Mouse (Mus musculus) heart, postnatal 10 days (tissue): ENCODE results near the gene BC052040. TPM values are rescaled to one million over a fixed set of nuclear protein-coding genes. Genes with fewer than 3 reads are reported as not detected.

Experiments
- DNase-seq, 2 experiments: peaks; one replicate each; pipeline ENCODE4 v3.0.0; 2021
- intact Hi-C: fragments of 180-260 bp; cut with DNase I; formaldehyde crosslinking; loops from one replicate; pipeline ENCODE4 v1.15.1; 2025
- total RNA-seq, 2 experiments: library from RNA; stranded (reverse); gene quantifications; 2 replicates each; pipeline ENCODE4 v1.2.3; 2021

The BC052040 gene
- total RNA-seq, 2 experiments from 2014 or later: 3.2 to 3.6 TPM

DNA sequence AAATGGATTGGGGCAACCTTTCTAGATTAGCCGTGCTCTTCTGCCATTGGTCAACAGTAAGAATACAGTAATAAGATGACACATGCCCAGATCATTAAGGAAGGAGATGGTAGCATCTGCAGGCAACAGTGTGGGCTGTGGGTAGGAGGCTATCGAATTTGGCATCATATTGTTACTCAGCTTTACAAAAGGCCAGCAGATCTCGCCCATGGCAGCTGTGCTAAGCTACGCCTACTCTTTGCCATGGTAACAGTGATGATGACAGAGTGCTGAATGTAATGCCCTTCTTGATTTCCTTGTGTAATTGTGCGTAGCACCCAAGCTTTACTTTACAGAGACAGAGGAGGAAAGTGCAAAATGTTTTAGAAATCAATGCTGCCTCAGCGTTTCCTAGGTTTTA, 106.8 kb downstream of the BC052040 start:
- no peak for DNase-seq
- intact Hi-C loops: no loop called here

DNA sequence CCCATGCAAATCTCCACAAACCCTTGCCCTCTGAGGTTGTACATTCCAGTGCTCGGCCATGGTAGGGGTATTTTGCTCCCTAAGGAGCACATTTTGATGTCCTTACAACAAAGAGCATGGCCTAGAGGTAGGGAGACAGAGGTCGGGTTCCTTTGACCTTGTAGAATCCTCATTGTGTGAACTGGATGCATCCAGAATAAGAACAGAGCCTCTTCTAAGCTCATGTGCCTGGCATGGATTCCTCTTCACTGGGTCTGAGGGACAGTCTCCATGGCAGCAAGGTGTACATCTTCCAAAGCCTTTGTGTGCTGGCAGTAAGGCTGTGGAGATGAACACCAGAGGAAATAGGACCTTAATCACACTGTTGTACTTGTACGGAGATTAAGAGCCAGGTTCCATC, 112.3 kb downstream of the BC052040 start:
- intact Hi-C loops: no loop called here
- DNase-seq: no peak

DNA sequence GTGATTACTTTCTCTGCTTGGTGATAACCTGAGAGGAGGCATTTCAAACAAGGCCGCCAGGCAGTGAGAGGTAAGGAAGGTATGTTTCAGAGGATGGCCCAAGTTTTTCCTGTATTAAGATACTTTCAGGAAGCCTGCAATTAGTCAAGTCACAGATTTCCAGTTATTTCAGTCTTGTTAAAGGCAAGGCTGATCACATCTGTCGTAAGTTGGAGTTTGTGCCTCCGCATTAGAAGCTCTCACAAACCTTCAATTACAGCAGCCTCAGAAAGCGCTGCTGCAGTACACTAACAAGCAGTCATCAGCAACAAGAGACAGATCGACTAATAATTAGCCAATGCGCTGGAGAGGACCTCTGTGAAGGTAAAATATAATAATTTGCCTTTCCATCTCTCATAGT, 112.9 kb downstream of the BC052040 start:
- intact Hi-C loops: no loop called here
- DNase-seq: no peak

DNA sequence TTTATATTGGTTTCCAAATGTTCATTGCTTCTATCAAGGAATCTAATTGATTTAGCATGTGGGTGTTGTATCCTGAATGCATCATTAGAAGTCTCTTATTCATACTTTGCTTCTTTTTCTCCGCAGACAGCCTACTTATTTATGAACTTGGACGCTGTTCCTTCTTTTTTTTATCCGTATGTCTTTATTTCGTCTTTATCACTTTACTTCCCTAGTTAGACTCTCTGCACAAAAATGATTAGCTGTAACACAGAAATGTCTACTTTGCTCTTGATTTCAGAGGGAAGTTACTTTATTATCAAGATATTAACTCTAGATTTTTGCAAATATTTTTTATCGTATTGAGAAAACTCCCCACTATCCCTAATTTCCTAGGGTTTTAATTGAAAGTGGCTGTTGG, 117.5 kb downstream of the BC052040 start:
- intact Hi-C loops: no loop called here
- DNase-seq: no peak

DNA sequence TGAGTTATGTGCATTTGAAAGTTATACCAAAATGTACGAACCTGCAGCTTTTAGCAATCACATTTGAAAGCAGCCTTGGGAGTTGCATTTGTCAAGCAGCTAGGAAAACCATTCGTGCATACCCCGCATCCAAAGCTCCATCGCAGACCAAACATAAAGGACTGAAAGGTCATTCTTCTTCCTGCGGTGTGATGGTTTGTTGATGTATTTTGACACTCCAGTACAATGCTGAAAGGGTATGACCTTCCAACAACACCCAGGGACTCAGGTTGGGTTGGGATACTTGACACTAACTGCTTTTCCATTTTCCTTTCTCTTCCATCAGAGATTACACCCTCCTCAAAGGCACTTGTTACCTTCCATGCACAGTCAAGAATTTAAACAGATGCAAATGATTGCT, 121.1 kb downstream of the BC052040 start:
- intact Hi-C loops: no loop called here
- DNase-seq: no peak

DNA sequence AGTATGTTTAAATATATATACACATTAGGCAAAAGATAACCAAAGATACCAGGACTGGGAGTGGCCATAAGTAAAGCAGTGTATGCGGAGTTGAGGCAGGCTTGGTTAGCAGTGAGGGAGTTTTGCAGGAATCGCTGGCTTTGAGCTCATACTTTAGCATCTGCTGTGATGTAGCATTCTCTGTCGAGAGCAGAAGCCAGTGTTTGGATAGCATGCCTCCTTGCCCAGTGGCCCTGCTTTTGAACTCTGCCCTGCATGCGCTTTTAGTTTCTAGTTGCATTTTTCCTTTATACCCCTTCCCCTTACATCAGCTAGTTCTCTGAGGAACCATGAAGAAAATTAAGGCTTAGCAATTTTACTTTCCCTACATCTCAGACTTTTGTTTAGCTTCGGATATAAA, 136.0 kb downstream of the BC052040 start:
- DNase-seq: no peak
- intact Hi-C loops: no loop called here

DNA sequence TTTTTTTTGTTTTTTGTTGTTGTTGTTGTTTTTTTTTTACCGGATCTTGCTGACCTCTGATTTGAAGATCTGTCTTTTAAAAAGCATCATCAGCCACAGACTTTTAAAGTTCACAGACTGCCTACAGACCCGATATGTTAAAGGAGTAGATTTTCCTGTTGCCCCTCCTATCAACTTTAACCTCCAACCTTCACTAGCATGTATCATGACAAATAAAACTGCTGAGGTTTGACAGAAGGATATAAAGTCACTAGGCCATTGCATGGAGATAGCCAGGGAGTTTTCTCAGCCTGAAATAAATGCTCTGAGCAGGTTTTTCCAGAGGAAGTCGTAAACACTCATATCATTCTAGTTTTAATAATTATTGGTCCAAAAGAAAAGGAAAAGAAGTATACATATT, 136.5 kb downstream of the BC052040 start:
- intact Hi-C loops: no loop called here
- DNase-seq: no peak

DNA sequence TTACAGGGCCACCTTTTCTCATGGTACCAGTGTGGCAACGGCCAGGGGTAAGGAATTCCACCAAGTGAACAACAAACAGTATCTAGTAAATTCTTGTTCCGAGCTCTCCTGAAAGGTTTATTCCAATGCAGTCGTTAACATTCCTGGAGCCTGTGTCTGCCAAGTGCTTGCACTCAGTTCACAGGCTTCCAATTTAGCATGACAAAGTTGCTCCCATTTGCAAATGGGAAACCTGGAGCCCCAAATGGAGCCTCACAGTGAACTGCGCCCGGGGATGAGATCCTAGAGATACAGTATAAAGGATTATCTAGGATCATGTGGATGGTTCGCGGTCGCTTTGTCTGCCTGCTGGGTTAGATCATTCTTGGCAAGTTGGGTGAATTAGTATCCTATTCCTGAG, 141.9 kb downstream of the BC052040 start:
- DNase-seq: peak; percentile 12 to 15
- intact Hi-C loops: no loop called here

DNA sequence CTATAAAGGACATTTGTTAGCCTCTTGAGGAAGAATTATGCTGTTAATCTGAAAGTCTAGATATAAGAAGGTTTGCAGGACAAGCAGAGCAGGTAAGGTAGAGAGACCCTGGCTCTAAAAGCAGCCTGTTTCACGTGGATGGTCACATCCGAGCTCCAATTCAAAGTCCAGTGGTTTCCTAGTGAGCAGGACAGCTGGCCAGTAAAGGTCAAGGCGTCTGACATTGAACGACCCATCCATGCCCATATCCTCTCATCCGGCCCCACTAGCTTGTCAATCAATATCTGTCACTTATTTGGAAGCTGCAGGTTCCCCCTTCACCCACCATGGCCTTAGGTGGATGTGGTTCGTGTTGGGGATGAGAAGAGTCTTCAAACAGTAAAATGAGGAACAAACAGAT, 142.7 kb downstream of the BC052040 start:
- no peak for DNase-seq
- intact Hi-C loops: no loop called here

DNA sequence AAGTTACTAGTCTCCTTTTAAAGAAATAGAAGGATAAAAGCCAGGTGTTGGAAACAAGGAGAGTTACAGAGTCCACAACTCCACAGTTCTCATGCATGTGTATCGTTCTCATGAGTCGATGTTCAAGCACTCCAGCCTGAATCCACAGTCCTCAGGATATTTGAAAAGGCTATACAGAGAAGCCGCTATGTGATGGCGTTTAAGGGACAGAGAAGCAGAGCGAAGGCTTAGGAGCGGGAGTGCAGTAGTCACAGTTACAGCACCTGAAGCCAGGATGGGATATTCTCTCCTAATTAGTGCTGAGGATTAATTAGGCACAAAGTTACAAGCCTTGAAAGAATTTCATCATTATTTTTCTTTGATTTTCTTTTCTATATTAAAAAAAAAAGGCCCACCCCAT, 143.2 kb downstream of the BC052040 start:
- DNase-seq: no peak
- intact Hi-C loops: no loop called here

DNA sequence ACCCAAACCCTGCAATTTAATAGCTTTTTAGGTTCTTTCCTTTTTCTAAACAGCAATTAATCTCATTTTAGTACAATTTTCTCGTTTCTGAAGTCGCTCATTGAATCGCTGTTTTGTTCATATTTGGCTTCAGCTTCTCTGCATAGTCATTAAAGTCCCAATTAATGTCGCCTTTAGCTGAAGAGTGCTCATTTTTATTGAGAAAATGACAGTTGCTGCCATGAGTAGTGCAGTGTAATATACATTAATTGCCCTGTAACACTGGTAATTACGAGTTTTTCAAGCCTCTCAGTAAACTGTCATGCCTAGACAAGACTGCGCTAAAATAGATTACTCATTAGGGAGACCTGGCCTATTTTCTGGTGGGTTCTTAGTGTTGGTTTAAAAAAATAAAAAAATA, 144.0 kb downstream of the BC052040 start:
- no peak for DNase-seq
- intact Hi-C loops: no loop called here

DNA sequence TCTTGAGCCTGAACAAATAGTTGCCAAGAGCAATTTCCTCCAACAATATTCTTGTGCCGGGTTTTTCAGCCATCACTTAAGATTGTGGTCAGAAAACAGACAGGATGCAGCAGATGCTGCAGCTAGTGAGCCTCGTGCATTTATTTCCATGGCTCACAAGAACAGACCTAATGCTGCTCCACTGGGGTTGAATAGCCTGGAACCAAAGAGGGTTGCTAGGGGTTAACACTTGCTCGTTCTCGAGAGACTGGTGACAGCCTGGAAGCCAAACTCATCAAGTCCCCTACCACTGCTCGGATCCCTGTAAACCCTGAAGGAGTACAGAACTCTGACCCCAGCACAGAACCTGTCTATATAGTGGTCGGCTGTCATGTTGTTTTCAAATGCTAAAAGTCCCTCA, 144.4 kb downstream of the BC052040 start:
- DNase-seq: no peak
- intact Hi-C loops: no loop called here

DNA sequence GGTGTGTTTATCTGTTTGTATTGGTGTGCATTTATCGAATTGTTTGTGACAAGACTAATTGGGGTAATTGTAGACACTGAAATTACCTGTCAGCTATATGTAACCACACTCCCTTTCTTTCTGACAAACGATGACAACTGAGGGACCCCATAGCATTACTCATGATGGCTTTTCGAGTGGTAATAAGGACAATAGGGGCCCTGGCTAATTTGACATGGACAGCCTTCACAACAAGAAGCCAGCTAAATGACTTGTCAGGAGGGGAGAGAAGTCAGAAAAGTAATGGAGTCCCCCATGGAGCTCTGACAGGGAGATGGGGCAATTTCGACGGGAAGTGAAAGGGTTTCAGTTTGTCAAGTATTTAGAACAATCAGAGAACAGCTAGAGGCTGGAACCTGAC, 145.3 kb downstream of the BC052040 start:
- intact Hi-C loops: no loop called here
- no peak for DNase-seq

DNA sequence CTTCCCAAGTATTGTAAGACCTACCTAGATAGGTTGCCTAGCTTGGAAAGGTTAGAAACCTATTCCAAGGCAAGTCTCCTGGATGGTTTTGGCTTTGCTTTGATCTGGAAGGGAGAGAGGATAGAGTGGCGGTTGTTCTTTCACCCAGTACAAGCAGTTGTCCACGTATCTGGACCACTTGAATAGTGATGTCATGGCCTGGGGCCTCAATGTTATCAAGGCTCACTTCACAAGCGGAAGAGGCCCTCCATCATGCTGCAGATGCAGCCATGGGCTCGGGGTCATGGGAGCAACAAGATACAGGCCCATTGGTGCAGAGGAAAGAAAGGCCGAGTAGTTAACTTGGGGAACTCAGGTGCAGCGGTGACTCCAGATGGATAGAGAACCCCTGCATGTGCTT, 147.1 kb downstream of the BC052040 start:
- DNase-seq: no peak
- intact Hi-C loops: no loop called here

DNA sequence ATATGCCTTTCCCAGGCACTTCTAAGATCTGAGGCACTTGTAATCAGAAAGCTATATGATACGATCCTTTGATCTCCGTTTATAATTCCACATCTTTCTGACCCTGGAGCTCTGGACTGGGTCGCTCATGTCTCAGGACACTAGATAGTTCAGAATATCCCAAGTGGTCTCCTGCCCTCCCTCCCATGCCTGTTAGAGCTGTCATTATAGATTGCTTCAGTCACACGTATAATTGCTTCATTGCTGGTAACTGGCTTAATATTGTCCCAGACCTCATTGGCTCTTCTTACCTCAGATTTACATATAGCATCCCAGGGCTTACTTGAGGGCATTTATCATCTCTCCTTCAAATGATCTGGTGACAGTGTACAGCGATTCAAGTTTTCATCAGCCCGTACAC, 149.0 kb downstream of the BC052040 start:
- DNase-seq: no peak
- intact Hi-C loops: no loop called here

DNA sequence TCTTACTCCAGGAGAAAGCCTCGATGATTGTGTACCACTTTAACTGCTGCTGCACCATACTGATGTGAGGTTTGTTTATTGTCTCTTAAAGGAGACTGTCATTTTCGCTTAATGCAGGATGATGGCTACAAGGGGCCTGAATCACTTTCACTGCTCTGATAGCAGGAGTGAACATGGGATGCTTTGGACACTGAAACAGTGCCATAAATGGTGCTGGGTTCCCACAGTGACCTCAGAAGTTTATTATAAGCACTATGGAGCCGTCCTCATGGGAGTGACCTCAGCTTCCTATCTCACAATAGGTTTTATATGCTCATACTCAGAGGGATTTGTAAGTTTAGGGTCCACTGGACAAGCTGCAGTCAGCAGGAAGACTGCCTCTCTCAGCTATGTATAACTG, 149.7 kb downstream of the BC052040 start:
- intact Hi-C loops: no loop called here
- DNase-seq: peak in 1 of 2 experiments; percentile 17

DNA sequence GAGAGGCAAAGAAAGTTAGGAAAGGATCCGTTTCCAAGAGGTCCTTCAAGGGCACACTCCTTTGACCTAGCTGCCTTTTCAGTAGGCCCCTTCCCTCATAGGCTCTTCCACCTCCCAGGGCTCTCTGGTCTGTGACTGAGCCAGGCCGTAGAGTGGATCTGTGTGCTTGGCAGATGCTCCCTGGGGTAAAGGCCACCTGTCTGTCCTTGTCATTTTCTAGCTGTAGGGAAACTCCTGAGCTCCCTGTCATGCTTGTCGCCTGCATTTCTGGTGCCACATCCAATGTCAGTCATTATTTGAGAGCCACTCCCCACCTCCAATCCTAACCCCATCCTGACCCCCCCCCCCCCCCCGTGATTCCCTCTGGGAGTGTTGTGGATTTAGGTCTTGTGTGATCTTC, 151.1 kb downstream of the BC052040 start:
- intact Hi-C loops: no loop called here
- DNase-seq: no peak

DNA sequence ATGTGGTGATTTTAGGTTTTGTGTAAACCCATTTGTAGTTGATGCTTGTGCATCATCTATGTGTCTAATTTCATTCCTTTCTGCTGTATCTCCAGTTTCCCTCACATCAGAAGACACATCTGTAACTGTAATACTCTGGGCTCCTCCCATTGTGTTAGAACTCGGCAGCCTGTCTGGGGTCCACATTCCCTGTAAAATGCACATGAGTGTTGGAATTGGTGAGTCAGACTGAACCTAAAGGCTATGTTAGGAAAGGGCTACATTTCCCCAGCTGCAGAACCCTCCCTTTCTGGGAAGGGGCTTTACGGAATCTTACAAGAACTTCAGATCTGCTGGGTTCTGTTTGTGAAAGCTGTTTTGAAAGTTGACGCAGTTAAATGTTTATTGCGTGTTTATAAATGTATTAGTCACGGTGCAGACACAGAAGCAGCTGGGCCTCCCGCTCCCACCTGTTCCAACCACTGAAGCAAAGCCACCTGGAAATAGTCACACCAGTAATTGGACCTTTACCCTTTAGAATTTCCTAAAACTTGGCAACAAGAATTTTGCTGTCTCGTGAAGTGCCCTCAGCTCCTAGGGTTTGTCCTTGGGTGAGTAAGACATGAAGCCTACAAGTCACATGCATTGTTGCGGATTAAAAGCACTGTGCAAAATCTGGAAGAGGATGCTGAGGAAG, 151.6 kb downstream of the BC052040 start:
- DNase-seq: no peak
- intact Hi-C loops: no loop called here

DNA sequence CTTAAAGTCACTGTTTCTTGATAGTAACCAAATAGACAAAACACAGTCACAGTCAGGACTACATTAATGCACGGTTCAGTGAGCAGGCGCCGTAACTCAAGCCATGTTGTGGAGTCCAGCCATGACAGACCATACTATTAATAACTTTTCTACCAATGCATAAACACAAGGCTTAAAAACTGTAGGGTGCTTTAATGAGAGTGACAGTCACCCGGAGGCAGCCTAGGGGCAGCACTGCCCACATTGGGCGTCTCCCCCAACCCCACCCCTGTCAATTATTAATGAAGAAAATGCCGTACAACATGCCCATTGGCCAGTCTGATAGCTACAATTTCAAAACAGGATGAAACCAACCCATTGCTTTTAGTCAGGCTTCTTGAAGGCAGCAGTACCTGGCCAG, 153.3 kb downstream of the BC052040 start:
- intact Hi-C loops: no loop called here
- no peak for DNase-seq

DNA sequence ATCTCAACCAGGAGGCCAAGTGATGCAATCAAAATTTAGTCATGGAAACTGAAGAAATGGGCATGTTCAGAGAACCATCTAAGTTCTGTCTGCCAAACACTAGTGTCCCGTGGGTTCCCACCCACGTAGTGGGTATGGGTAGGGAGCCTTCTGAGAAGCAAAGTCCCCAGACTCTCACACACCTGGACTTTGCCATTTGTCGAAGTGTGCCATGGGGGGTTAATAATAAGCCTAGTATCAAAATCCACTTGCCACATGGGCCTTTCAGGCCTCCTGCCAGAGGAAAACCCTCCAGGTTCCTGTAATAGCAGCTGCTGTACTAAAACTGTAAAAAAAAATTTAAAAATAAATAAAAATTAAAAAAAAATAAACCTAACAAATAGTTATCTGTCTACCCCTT, 154.9 kb downstream of the BC052040 start:
- intact Hi-C loops: no loop called here
- no peak for DNase-seq

DNA sequence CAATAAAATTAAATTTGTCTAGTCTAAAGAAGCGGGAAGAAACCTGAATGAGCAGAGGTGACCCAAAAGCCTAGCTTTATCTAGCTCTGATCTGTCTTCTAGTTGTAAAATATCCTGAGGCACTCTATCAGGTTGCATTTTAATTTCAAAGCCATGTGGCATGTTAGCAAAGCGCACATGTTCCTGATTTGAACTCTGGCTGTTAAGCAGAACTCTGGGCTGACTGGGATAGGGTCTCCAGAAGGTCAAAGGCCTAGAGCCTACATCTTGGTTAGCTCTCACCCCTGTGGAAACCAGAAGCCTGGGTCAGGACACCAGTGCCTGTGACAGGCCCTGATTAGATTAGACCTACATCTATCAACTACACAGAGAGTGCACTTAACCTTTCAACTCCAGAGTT, 156.4 kb downstream of the BC052040 start:
- intact Hi-C loops: no loop called here
- no peak for DNase-seq

DNA sequence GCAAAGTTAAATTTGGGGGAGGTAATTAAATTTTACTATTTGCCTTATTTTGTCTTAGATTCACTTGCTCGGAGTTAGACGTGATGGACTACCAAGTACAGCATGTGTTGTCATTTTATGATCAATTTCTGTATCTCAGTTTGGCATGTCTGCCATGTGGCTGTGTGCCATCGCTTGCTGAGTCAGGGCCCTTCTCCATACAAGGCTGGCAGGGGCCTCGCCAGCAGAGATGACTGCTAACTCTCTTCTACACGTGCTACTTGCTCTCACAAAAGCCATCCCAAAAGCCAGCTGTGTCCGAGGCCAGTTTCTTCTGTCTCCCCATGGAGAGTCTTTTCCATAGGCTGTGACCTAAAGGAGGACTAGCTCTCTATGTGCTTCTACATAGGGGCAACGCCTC, 160.5 kb downstream of the BC052040 start:
- intact Hi-C loops: no loop called here

DNA sequence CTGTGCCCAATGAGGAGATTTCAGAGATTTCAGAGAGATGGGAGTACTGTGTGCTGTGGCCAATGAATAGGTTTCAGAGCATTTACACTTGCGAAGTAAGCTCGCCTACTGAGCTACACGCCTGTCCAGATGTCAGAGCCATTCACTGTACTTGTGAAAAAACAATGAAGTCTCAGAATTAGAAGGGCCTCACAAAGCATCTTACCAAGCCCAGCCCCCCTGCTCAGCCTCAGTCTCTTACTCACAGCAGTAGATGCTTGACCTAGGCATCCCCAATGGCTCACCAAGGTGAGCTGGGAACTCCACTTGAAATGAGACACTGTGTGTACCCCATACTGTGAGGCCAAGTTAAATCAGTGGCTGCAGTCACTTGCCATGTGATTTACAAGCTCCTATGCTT, 166.1 kb downstream of the BC052040 start:
- no peak for DNase-seq
- intact Hi-C loops: no loop called here

More for the DNA sequence above, 160.5 kb downstream of the BC052040 start:
- no peak for DNase-seq
